Mouse (Mus musculus): Measurements from ENCODE around the gene Sh2b3. TPM values are rescaled to one million over a fixed set of nuclear protein-coding genes. Genes with fewer than 3 reads are reported as not detected.

Sh2b3 gene
- total RNA-seq, 2 experiments from 2014 or later: 5.5 to 18.1 TPM

DNA sequence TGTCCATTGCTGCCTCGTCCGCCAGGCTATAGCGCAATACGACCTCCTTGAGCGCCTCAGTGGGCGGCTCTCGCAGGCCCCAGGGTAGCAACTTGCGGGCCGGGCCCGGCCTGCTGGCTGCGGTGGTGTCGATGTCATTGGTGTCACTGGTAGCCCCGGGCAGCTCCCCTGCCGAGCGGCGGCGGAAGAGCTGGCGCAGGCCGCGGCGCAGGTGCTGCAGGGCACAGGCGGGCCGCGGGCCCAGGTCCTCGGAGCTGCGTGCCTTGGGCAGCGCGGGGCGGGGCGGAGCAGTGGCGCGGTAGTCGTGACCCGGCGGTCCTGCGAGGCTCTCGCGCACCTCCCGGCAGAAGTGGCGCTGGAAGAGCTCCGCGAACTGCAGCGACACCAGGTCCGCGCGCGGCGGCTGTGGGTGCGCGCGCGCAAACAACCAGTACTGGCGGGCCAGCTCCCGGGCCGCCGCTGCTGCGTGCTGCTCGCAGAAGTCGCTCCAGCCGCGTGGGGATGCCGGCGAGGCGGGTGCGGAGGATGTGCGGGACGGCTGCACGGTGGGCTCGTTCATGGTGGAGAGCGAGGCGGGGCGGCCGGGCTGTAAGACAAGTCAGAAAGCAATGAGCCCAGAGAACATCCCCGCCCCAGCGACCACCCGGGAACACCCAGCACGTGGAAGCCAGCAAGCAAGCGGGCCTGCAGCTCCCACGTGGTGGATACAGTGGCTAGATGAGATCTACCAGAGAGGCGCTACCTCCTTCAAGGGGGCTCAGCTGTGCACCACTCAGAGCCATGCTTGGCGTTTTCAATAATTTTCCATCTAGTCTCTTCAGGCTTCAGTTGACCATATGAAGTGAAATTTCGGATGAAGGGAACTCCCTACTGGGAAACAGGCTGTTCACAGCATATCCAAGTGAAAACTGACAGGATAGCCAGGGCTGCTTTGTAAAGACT lies 8.7 kb downstream of the Sh2b3 start:
- ATAC-seq (replicated peaks; ENCODE audit: low FRiP score, poor library complexity, severe bottlenecking): no peak

DNA sequence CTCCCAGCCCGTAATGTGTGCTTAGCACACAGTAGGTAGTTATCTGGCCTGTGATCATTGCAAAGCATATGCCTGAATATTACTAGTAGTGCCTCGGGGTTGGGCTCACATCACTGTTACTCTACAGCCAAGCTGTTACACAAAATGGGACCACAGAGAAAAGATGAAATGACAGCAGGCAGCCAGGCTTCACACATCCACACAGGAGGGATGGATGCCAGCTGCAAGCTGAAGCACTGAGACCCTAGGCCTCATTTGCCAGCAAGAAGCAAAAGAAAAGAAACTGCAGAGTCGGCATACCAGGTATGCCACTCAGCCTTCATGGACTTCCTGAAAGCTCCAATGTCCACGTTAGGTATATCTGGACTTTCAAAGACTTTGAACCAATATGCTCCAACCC lies 9.6 kb downstream of the Sh2b3 start:
- ATAC-seq (replicated peaks; ENCODE audit: low FRiP score, poor library complexity, severe bottlenecking): no peak

DNA sequence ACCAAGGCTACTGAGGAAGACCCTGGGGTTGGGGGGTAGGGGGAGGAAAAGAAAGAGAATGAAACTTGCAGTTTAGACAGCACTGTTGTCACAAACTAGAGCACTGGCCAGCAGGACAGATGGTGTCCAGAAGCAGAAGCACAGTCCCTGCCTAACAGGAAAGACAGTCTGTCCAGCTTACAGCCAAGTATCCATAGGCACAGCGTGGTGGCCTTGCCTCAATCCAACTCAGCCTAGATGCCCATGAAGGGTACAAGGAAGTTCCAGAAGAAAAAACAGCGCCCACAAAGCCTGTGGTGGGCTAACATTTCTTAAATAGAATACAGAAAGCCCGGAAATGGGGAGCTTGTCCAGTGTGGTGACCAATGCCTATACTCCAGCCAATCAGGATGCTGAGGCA lies 11.8 kb downstream of the Sh2b3 start:
- ATAC-seq (replicated peaks; ENCODE audit: low FRiP score, poor library complexity, severe bottlenecking): no peak

DNA sequence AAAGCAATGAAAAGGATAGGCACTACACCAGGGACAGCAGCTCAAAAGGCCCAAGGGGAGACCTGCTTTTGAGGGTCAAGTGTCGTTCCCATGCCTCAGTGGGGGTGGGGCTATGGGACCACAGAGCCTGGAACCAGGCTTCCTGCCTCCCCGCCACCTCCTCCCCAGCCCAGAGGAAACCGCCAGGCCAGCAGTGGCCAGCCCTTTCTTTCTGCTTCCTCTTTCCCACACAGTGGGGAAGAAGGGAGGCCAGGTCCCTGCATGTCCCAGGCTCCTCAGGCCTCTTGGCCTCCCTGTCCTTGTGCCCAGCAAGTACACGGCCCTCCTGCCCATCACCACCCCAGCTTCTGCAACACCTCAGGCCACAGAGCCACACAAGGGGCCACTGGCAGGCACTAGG lies 13.3 kb downstream of the Sh2b3 start:
- no peak for ATAC-seq (replicated peaks; ENCODE audit: low FRiP score, poor library complexity, severe bottlenecking)

DNA sequence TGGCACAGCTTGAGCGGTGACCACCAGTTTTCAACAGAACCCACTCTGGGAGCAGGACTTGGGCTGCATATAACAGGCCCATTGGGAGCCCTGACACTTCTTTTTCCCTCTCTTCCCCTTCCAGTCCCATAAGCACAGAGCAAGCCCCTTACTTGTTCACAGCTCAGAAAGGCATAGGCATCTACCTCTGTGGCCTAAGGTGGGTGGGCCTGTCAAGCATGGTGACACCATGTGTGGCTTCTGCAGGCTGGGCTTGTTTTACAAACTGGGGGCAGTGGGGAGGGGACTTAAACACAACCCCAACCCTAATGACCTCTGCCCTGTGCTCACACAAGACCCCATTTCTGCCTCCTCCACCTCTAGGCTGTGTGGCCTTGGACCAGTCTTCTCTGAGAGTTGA lies 13.8 kb downstream of the Sh2b3 start:
- no peak for ATAC-seq (replicated peaks; ENCODE audit: low FRiP score, poor library complexity, severe bottlenecking)

DNA sequence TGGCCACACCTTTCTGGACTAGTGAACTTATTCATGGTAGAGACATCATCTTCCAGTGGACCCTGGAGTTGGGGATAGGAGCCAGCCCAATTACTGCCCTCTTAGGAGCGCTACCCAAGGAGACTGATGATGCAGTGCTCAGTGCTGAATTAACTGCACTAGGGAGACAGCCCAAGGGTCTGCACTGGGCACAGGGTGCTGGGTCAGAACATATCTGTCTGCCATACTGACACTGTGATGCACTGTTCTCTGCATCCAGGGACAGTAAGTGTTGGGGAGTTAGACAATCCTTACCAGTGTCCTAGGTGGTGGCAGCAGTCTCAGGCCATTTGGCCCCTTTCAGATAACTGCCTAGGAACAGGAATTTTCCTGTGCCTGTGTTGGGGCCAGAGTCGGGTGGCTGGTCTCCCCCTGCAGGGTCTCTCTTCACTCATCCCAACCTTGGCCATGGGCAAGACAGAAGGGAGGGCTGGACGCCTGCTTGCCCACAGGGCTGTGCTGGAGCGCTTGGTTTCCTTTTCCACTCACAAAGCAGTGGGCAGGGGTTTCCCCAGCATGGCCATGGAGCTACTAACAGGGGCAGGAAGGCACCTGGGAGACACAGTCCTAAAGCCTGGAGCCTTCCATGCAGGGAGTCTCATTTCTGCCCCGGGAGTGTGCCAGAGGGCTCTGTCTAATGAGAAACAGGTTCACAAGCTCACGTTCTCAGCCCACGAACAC lies 14.5 kb downstream of the Sh2b3 start:
- no peak for ATAC-seq (replicated peaks; ENCODE audit: low FRiP score, poor library complexity, severe bottlenecking)

DNA sequence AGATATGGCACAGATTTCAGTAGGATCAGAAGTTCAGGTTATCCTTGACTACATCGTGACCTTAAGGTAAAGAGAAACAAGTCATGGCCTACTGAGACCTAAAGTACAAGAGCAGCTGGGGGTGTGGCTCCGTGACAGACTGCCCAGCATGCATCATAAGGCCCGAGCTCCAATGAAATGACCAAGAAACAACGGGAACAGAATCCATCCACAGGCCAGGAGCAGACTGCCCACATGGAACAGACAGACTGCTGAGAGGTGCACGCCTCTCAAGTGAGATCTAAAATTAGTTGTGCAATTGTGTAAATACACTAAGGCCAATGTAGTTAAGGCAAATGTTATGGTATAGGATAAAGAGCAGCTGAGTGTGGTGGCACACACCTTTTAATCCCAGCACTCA lies 15.9 kb downstream of the Sh2b3 start:
- ATAC-seq (replicated peaks; ENCODE audit: low FRiP score, poor library complexity, severe bottlenecking): no peak

DNA sequence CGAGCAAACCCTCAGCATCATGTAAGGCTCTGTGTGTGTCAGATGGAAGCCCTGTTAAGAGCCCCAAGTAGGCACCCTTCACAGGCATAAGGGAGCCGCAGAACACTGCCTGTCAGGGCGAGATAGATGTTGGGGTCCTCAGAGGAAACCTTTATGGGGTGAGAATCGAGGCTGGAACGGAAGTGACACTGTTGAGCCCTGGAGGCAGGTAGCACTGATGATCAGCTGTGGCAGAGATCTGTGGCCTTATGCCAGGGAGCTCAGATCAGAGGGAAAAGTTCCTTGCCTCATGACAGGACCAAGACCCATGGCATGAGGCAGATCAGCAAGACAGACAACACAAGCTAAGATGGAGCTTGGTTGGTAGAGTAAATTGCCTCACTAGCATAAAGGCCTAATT lies 16.3 kb downstream of the Sh2b3 start:
- ATAC-seq (replicated peaks; ENCODE audit: low FRiP score, poor library complexity, severe bottlenecking): no peak

DNA sequence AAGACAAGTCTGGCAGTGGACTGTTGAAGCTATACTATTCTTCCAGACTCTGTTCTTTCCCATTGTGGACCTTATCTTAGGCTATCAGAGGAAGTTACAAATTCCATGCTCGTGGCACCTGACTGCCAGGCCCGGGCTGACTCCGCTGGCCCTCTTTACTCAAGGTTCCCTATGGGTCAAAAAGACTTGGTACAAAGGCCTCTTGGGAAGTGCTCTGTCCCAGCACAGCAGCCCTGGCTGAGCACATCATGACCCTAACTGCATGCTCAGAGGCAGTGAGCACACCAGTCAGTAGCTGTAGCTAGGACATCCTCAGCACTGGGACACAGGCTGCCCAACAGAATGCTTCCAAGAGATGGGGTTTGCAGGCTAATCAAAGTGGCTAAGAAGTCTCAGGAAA lies 16.8 kb downstream of the Sh2b3 start:
- ATAC-seq (replicated peaks; ENCODE audit: low FRiP score, poor library complexity, severe bottlenecking): no peak

DNA sequence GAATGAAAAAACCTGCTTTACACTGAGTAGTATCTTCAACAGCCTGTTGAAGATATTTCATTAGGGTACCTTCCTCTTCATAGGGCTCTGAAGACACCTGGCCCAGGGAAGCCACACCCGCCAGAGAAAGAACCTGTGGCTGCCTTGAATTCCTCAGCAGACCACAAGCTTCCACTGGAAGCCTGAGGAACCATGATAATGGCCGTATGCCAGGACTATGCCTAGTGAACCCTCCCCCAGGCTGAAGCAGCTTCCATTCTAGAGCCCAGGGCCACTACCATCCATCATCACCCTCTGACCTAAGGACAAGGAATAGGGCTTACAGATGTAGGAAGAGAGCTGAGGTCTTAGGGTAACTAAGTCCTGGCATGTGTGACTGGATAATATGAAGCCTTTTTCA lies 17.3 kb downstream of the Sh2b3 start:
- ATAC-seq (replicated peaks; ENCODE audit: low FRiP score, poor library complexity, severe bottlenecking): no peak

DNA sequence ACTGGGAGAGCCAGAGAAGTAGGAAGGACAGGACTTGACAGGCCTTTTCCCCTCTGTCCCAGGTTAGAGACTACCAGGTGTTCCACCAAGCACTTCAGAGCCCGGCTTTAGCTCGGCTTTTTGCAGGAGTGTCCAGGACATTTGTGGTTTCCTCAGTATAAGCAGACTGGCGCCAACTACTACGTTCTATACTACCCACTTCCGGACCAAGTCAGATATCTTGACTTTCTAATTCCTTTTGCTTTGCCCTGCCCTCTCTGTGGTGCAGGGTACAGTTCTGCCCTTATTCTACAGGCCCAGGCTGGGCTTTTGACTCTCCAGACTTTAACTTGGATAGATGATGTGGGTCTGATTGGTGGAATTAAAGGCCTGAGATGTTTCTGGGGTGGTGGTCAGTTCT lies 17.9 kb downstream of the Sh2b3 start:
- no peak for ATAC-seq (replicated peaks; ENCODE audit: low FRiP score, poor library complexity, severe bottlenecking)

DNA sequence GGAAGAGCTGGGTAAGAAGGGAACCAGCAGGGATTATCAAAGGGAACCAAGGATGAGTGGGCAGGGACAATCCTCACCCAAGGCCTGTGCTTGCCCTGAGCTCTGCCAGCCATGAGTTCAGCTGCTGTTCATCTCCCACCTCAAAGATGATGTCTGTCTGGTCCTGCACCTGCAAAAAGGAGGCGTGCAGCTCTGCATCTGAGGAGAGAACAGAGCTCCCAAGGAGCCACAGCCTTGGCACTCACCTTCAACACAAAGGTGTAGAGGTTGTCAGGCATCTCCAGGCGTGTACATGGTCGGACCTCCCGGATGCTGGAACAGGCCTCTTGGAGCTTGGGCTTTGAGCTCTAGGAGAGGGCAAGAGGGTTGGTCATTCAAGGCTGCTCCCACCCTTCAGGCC lies 18.6 kb downstream of the Sh2b3 start:
- ATAC-seq (replicated peaks; ENCODE audit: low FRiP score, poor library complexity, severe bottlenecking): no peak

DNA sequence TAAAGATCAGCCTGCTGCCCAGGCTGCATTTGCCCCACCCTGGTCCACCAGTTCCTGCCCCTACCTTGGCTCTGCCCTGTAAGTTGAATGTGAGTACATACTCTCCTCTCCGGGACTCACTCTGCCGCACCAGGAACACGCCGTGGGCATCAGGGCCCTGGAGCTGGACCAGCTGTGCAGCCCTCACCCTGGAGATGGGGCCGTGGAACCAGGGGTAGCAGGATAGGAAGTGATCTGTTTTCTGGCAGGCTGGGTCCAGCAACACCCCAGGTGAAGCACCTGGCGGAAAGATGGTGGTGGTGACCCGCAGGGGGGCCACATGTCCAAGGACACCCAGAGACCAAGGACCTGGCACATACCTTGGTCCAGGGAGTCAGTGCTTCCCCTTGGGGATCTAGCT lies 19.0 kb downstream of the Sh2b3 start:
- no peak for ATAC-seq (replicated peaks; ENCODE audit: low FRiP score, poor library complexity, severe bottlenecking)

DNA sequence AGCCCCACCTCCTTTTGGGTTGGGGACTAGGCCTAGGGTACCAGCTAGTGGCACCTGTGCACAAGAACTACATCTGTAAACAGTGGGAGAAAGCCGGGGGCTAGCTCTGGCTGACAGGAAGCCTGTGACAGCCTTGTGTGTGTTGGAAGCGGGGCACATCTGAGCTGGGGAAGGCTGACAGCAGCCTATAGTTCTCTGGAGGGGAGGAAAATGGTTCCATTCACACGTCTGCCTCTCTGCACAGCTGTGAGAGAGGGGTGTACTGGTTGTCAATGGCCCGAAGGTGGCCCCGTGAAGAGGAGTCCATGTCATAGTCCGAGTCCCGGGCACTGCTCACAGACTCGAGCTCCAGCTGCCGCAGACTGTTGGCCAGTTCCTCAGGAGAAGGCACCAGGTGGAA lies 19.9 kb downstream of the Sh2b3 start:
- no peak for ATAC-seq (replicated peaks; ENCODE audit: low FRiP score, poor library complexity, severe bottlenecking)

DNA sequence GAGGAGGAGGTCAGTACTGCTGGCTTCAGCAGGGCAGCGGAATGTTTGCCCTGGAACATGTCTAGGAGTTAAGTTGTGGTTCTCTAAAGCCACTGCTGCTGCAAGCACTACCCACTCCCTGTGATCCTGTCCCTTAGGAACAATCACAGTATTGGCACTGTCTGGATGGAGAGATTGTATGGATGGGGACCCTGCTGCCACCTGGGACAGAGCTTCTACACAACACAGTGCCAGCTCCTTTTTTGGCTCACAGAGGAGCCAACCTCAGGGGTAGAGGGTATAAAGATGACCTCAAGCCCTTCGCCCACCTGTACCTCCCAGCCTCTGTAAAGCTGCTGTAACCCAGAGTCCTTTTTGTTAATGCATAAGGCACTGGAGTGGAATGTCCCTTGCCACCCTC lies 20.8 kb downstream of the Sh2b3 start:
- no peak for ATAC-seq (replicated peaks; ENCODE audit: low FRiP score, poor library complexity, severe bottlenecking)

DNA sequence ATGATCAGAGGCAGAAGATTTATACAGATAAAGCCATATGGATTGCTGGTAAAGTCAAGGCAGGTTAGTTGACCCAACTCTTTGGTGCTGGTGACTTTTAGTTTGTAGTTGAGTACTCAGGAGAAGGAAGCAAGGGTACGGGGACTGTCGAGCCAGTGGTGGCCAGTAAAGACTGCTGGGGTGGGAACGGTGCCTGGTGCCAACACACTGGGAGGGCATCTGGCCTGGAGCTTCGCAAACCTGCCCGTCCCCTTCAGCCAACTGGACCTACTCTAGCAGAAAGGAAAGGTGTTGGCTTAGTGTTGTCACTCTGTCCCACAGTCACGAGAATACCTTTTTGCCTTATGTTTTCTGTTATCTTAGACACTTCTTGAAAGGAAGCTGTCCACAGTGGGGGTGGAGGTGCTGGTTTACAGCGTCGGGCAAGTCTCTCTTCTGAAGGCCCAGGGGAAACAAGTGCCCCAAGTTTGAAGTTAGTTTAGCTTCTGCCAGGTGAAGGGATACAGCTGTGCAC lies 21.5 kb downstream of the Sh2b3 start:
- no peak for ATAC-seq (replicated peaks; ENCODE audit: low FRiP score, poor library complexity, severe bottlenecking)

DNA sequence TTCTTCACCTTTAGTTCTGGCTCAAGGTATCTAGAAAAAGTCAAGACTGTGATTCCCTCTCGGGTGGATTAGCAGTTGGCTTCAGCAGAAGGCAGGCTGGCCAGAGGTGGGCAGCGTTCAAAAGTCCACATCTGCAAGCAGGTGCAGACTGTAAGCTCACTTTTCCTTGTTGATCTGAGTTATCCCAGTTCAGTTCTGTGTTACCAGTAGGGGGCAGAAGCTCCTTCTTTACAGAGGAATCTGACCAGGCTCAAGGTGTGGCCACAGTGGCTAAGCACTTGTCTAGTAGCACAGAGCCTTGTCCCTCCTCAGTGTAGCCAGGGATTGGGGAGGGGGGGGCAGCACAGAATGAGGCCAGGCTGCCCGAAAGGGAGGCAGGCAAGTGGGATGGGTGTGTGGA lies 22.4 kb downstream of the Sh2b3 start:
- no peak for ATAC-seq (replicated peaks; ENCODE audit: low FRiP score, poor library complexity, severe bottlenecking)

DNA sequence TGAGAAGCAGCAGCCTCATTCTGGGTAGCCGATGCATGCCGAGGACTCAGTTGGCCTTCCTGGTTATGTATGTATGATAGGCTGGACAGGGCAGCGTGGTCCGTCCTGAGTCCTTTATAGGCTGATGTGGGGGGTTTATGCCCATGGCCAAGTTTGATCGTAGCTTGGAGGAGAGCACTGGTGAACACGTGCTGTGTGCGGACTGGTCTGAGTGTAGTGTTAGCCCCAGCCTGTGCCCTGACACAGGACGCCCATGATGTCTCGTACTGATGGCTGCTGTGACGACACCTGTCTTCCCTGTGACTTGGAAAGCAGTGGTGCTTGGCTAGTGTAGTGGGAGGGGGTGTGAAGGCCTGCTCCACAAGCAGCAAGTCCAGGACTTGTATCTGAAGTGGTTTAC lies 23.7 kb downstream of the Sh2b3 start:
- no peak for ATAC-seq (replicated peaks; ENCODE audit: low FRiP score, poor library complexity, severe bottlenecking)

DNA sequence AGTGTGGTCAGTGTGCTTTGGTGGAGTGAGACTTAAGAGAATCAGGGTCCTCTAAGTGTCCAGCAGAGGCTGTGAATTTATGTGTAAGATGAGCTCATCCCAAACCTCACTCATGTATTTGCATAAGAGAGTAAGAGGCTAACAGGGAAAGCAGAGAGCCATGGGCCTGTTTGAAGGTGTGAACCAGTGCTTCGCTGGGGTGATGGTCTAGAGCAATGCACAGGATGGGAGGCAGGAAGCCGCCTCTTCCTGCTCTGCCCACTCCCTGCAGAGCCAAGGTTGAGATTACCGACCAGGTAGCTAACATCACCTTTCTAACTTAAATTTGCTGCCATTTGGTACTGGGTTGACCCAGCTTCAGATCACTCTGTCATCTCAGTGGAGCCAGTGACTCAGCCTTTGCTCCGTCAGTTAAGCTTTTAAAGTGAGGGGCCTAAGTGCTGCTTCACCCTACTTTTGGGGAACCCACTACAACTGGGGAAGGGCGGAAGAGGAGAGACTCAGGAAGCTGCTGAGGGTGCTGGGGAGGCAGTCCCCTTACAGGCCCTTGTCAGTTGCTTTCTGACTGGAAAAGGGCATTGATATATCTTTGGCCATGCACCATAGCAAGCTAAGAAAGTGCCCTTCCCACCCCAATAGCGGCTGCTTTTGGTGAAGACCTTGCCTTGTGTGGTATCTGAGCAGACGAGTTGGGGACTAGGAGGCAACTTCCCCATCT lies 24.8 kb downstream of the Sh2b3 start:
- no peak for ATAC-seq (replicated peaks; ENCODE audit: low FRiP score, poor library complexity, severe bottlenecking)

DNA sequence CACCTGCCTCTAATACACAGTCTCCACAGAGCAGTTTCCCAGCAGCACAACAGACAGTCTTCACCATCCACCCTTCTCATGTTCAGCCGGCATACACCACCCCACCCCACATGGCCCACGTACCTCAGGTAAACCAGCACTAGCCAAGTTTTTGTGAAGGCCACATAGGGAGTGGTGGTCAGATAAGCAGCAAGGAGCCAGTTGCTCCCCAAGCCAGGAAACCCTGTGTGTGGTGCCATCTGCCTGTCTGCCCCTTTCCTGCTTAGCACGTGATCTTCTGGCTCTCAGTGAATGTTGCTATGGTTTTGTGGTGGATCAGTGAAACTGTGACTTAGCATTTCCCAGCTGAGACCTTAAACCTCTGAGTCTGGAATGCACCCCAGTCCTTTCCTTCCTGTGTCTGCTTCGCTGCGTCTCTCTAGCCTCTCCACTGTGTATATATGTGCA lies 25.9 kb downstream of the Sh2b3 start:
- ATAC-seq (replicated peaks; ENCODE audit: low FRiP score, poor library complexity, severe bottlenecking): no peak
